Mouse (Mus musculus) lung, postnatal 25 days (tissue): ENCODE measurements at regions not wholly inside any gene's neighbourhood (a gene's known extent, or its start where the extent isn't known, plus 50 kb on each side); places are given as distances from the start of the nearest gene placed in this dataset.
"Not testable (repeated sequence)": the region's sequence is repeated elsewhere in the genome, so short reads cannot be mapped to it uniquely, and the experiment has no call there.

Experiments used
- DNase-seq: peaks from one replicate; pipeline ENCODE4 v3.0.0; 2022; ENCODE audit warnings: low spot score

DNA sequence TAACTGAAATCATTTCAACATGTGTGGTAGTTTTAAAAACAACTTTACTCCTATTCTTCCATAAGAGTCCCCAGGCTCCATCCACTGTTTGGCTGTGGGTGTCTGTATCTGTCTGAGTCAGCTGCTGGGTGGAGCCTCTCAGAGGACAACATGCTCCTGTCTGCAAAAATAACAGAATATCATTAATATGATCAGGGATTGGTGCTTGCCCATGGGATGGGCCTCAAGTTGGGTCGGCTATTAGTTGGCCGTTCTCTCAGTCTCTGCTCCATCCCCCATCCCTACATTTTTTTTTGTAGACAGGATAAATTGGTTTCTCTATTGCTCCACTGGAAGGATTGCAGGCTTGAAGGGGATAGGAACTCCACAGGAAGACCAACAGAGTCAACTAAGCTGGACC is 108.5 kb upstream of the Fgf16 start:
- DNase-seq: not testable (repeated sequence)

- DNase-seq: no peak
Measured at GRCm38 (mm10) chrX:105670531-105670930, 93.5 kb upstream of the Fgf16 start.

DNA sequence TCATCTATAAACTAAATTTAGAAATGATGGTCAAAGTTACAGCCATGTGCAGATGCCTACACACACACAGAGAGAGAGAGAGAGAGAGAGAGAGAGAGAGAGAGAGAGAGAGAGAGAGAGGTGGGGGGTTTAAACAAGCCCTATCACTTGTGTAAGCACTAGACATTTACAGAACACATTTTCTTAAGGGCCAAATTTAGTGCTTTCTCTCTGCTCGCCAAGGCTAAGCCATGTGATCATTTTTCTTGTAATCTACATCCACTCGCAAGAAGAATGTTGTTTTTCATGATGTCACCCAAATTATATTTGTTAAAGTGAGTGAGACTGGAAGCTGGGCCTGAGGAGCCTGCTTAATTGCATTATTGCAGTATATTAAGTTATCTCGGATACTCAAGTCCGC is 92.8 kb upstream of the Fgf16 start:
- no peak for DNase-seq

DNA sequence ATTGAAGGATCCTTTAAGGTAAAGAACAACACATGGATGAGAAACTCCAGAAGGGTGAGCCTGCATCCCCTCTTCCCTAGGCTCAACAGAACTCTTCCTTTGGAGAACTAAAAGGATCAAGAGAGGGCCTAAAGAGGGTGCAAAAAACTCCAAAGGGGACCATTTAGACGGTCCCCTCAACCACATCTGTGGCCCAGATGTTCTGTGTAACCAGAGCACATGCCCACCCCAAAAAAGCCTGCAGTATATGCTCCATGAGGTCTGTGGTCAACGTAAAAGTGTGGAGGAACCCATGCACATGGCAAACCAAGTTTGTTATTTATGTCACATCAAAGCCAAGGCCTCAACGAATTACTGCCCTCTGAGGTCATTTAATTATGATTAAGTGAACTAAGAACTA is 89.2 kb upstream of the Fgf16 start:
- DNase-seq: no peak

GRCm38 (mm10) chrX:105683678-105684077 is 80.4 kb upstream of the Fgf16 start:
- DNase-seq: no peak

GRCm38 (mm10) chrX:105684433-105684832 is 79.6 kb upstream of the Fgf16 start:
- DNase-seq: peak; percentile 47

DNA sequence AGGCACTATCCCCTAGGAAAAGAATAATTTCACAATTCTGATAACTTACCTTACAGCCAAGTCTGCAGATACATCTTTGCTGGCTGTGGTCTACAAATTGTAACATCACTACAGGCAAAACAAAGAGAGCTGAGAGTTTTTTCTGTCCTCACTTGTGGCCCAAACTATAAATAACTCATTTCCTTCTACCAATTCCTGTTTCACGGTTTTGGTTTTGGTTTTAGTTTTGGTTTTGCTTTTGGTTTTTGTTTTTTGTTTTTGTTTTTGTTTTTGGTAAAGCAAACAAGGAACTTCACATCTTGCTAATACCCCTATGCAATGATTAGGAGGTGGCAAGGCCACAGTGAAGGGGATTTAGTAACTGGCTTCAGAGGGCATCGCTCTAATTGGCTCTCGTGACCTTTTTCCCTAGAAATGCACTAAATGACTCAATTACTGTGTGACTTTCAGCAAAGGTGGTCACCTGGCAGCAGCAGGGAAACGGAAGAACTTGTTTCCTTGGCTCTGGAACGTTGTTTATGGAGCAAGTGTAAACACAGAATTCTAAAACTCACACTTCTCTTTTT is 53.3 kb upstream of the Fgf16 start:
- no peak for DNase-seq
